28 mouse cellular contexts compared by ENCODE assay signal in the genomic region with DNA sequence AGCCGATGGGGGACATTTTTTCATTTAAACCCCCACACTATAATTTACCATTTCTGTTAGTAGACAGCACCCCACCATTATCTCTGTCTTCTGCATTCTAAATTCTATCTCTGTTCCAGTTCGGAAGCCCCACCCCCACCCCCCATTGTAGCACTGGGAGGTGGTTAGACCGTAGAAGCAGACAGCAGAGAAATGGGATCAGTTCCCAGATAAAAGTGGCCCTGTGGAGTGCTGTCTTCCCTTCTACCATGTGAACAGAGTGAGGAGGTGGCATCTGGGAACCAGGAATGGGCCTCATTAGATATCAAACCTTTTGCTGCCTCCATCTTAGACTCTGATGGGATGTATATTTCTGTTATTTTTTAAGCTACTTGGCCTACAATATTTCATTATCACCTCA.
"Had no signal": no experiment of that assay in that cellular context is flagged by ENCODE, and none has a peak within 500 bp of the region (broad histone marks: within the 10 kb centered on the region; RNA-seq: fewer than 3 reads in every experiment).

No protein-coding gene starts in this region.

- H3K4me3 ChIP-seq: left cerebral cortex, adult 2 months; limb, embryonic 10.5 days; limb, embryonic 12.5 days; limb, embryonic 13.5 days; limb, embryonic 15.5 days; liver, embryonic 12.5 days; liver, embryonic 13.5 days; liver, embryonic 15.5 days; lung, embryonic 15.5 days; megakaryocyte, embryonic 14.5 days; midbrain, embryonic 10.5 days; midbrain, embryonic 12.5 days; midbrain, embryonic 13.5 days; midbrain, embryonic 15.5 days; myocyte had no signal

- H3K36me3 ChIP-seq: limb, embryonic 10.5 days; limb, embryonic 12.5 days; limb, embryonic 13.5 days; limb, embryonic 15.5 days; liver, embryonic 12.5 days; liver, embryonic 13.5 days; liver, embryonic 15.5 days; lung, embryonic 15.5 days; midbrain, embryonic 10.5 days; midbrain, embryonic 12.5 days; midbrain, embryonic 13.5 days; midbrain, embryonic 15.5 days had no signal

- DNase-seq: left cerebral cortex, postnatal 4 days; liver; liver, embryonic 13.5 days; liver, postnatal 0 days; lung, adult 18-20 months; lung, adult 2 months; lung, embryonic 14.5 days; lung, postnatal 10 days; lung, postnatal 14 days; lung, postnatal 36 days; lung, postnatal 4 days; midbrain, embryonic 14.5 days had no signal

- H3K4me1 ChIP-seq: limb, embryonic 10.5 days; limb, embryonic 12.5 days; limb, embryonic 13.5 days; limb, embryonic 15.5 days; liver, embryonic 12.5 days; liver, embryonic 13.5 days; liver, embryonic 15.5 days; lung, embryonic 15.5 days; midbrain, embryonic 10.5 days had no signal

- H3K27me3 ChIP-seq: limb, embryonic 12.5 days; limb, embryonic 13.5 days; limb, embryonic 15.5 days; liver, embryonic 12.5 days; liver, embryonic 13.5 days; liver, embryonic 15.5 days; lung, embryonic 15.5 days; megakaryocyte, embryonic 14.5 days; midbrain, embryonic 12.5 days; midbrain, embryonic 13.5 days; midbrain, embryonic 15.5 days had no signal

- H3K27ac ChIP-seq: left cerebral cortex, adult 2 months; limb, embryonic 10.5 days; limb, embryonic 12.5 days; limb, embryonic 13.5 days; limb, embryonic 15.5 days; liver, embryonic 12.5 days; liver, embryonic 13.5 days; liver, embryonic 14.5 days; liver, embryonic 15.5 days; lung, embryonic 15.5 days; macrophage; midbrain, embryonic 10.5 days; midbrain, embryonic 12.5 days; midbrain, embryonic 13.5 days; midbrain, embryonic 15.5 days had no signal
